Mouse (Mus musculus) kidney, postnatal 0 days (tissue): ENCODE data around the gene Arid3a. TPM values are rescaled to one million over a fixed set of nuclear protein-coding genes. Genes with fewer than 3 reads are reported as not detected.

Source experiments
- ATAC-seq: fragments of 200-750 bp; cut with Nextera tagmentation; replicated peaks from 2 replicates; pipeline ENCODE4 v1.8.0; 2017; ENCODE audit warnings: low read depth, moderate number of reproducible peaks, moderate TSS enrichment, moderate library complexity; ENCODE audit not compliant: low FRiP score
- DNase-seq: peaks from one replicate; pipeline ENCODE4 v3.0.0-alpha.2; 2016; ENCODE audit warnings: low spot score
- H3K27ac ChIP-seq: fragments of 300-500 bp; sonication (generic); 2 replicates; pipeline ENCODE4 v1.5.1; 2014; ENCODE audit warnings: mild to moderate bottlenecking
- H3K27me3 ChIP-seq: fragments of 300-500 bp; sonication (generic); 2 replicates; pipeline ENCODE4 v1.6.1; 2014; ENCODE audit warnings: low read length, mixed read lengths; ENCODE audit not compliant: insufficient read depth
- H3K36me3 ChIP-seq: fragments of 300-500 bp; sonication (generic); 2 replicates; pipeline ENCODE4 v1.6.1; 2014; ENCODE audit warnings: low read length, mixed read lengths; ENCODE audit not compliant: insufficient read depth
- H3K4me1 ChIP-seq: fragments of 300-500 bp; sonication (generic); replicated peaks from 2 replicates; pipeline ENCODE4 v1.6.1; 2014; ENCODE audit warnings: antibody characterized with exemption, low read length, mixed read lengths; ENCODE audit not compliant: insufficient read depth
- H3K4me2 ChIP-seq: fragments of 300-500 bp; sonication (generic); 2 replicates; pipeline ENCODE4 v1.6.1; 2014; ENCODE audit warnings: mild to moderate bottlenecking, low read length, moderate library complexity, mixed read lengths
- H3K4me3 ChIP-seq: fragments of 300-500 bp; sonication (generic); replicated peaks from 2 replicates; pipeline ENCODE4 v1.5.1; 2014; ENCODE audit warnings: low read depth, low read length
- H3K9ac ChIP-seq: fragments of 300-500 bp; sonication (generic); 2 replicates; pipeline ENCODE4 v1.6.1; 2014; ENCODE audit warnings: low read depth, low read length
- H3K9me3 ChIP-seq: fragments of 300-500 bp; sonication (generic); replicated peaks from 2 replicates; pipeline ENCODE4 v1.6.1; 2016; ENCODE audit warnings: low read length, inconsistent platforms, mixed read lengths
- CTCF ChIP-seq: IDR thresholded peaks from 2 replicates; pipeline ENCODE4 v1.5.1; 2016; ENCODE audit warnings: antibody characterized with exemption, low read depth, mild to moderate bottlenecking, moderate library complexity
- WGBS: fragments of 180-500 bp; shearing (Covaris S2); extraction: QIAGEN DNeasy Blood & Tissue Kit; methylation state at CpG from one replicate; pipeline ENCODE4 v1.1.7; 2014; 5-methylcytosine and 5-hydroxymethylcytosine counted together
- polyA plus RNA-seq: library from polyadenylated mRNA; unstranded; fragments of >200 nt; fragmentation: Nextera tagmentation; extraction: Ambion mirVana; gene quantifications from 2 replicates; pipeline ENCODE4 v1.2.1, GENCODE M21; 2015

The Arid3a gene
- polyA plus RNA-seq, 1 experiment from 2014 or later = 4.1 TPM

GRCm38 (mm10) chr10:79994397-79995115, 67.7 kb downstream of the Arid3a start:
- Histone ChIP-seq H3K27ac (no peak overlapping the region), H3K36me3 (peaks cover 25% of the 10 kb centered on the region; the same call in 1 of the 2 replicates), H3K4me2 (no peak overlapping the region), H3K4me1 (peaks cover 25% of the 10 kb centered on the region; the same call in 1 of the 2 replicates), H3K27me3 (no peaks in the 10 kb centered on the region), H3K9ac (no peak overlapping the region), H3K4me3 (no peak overlapping the region), H3K9me3 (no peaks in the 10 kb centered on the region)
- WGBS = 84% methylated on average over 16 of the region's 16 CpGs
- ATAC-seq (no peak), DNase-seq (no peak)
- TF ChIP-seq CTCF = no peak

DNA sequence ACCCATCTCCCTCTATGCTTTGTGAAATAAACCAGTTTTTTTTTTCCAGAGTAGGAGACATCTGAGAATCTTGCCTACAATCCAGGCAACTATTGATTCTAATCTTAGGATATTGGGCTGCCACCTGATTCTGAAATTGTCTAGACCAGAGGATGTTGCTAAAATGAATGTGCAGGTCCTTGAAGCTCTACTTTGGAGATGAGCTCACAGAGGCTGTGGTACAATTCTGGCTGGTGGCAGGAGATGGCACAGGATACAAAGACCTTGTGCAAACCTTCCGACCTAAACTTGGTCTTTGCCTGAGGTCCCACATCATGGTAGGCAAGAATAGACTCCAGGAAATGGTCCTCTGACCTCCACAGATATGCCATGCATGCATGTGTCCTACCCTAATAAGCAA, 68.8 kb downstream of the Arid3a start:
- ATAC-seq (no peak), DNase-seq (no peak)
- no peak for TF ChIP-seq CTCF
- Histone ChIP-seq H3K4me2 (no peak overlapping the region), H3K27me3 (no peaks in the 10 kb centered on the region), H3K27ac (no peak overlapping the region), H3K4me1 (peaks cover 19% of the 10 kb centered on the region; the same call in 1 of the 2 replicates), H3K9me3 (no peaks in the 10 kb centered on the region), H3K4me3 (no peak overlapping the region), H3K36me3 (peaks cover 25% of the 10 kb centered on the region; the same call in 1 of the 2 replicates), H3K9ac (no peak overlapping the region)
- WGBS = 81% methylated on average over 1 of the region's 1 CpGs

GRCm38 (mm10) chr10:79996272-79997033, 69.6 kb downstream of the Arid3a start, which contains the start of gene Abca7:
Gene Abca7 (plus strand): TSS chr10:79996494.
- WGBS = under 1% methylated on average over 34 of the region's 34 CpGs
- Histone ChIP-seq H3K36me3 (peaks cover 21% of the 10 kb centered on the region; the same call in 1 of the 2 replicates), H3K9me3 (no peaks in the 10 kb centered on the region), H3K27me3 (no peaks in the 10 kb centered on the region), H3K4me2 (peak within 1 kb of the TSS; percentile 86), H3K4me1 (peaks cover 19% of the 10 kb centered on the region; the same call in 1 of the 2 replicates), H3K9ac (peak within 1 kb of the TSS; percentile 58), H3K27ac (peak within 1 kb of the TSS; percentile 47; the same call in 1 of the 2 replicates), H3K4me3 (peak within 1 kb of the TSS; percentile 51)
- TF ChIP-seq CTCF = peak; percentile 31; the same call in 1 of the 2 replicates
- ATAC-seq (peak; percentile 86), DNase-seq (peak; percentile 96)

DNA sequence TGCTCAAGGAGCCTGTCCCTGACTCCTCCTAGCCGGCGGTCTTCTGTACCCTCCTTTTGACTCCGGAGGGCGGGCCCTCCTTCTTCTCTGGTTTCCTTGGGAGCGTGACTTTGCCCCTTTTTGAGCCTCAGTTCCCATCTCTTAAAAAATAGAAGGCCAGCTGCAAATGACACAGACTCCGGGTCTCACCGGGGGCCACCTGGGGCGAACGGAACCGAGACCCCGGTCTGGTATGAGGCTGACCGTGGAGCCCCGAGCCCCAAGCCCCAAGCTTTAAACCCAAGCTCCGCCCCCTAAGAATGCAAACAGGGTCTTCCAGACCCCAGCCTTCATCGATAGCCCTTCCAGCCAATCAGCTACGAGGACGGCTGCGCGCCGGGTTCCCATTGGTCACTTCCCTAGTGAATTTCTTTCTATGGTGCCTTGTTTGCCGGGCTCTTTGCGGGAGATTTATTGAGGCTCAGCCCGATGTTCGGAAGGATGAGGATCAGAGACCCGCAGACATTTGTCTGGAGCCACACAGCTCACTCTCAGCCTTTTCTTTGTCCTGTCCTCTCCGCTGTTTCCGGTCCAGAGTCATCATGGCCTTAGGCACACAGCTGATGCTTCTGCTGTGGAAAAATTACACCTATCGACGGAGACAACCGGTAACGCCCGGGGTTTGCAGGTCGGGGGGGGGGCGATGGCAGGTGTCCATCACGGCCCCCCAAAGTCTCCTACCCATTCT, 70.4 kb downstream of the Arid3a start:
- WGBS = under 1% methylated on average over 35 of the region's 35 CpGs
- Histone ChIP-seq H3K9ac (peak overlapping the region; percentile 58), H3K27ac (no peak overlapping the region)

DNA sequence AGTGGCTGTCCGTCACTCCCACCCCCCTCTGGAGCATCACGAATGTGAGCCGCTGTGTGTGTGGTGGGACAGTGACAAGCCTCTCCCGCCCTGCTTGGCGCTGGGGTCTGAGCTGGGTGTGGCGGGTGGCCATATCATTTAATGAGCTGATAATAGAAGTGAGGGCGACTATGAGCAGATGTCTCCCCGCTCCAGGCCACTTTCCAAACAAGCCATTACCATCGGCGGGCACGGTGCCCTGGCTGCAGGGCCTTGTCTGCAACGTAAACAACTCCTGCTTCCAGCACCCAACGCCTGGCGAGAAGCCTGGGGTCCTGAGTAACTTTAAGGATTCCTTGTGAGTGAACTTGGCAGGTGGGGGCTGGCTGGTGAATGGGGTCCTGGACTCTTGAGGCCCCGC, 71.0 kb downstream of the Arid3a start:
- 16% methylated on average over 15 of the region's 15 CpGs for WGBS
- H3K27me3 ChIP-seq = no peaks in the 10 kb centered on the region
- no peak for TF ChIP-seq CTCF
- ATAC-seq (no peak), DNase-seq (no peak)
- H3K4me1 ChIP-seq = peaks cover 19% of the 10 kb centered on the region; the same call in 1 of the 2 replicates
- no peaks in the 10 kb centered on the region for H3K9me3 ChIP-seq
- H3K4me3 ChIP-seq = peak overlapping the region; percentile 51
- H3K4me2 ChIP-seq = peak overlapping the region; percentile 86
- no peak overlapping the region for H3K27ac ChIP-seq
- H3K36me3 ChIP-seq = 0 out of 2 replicates have a peak, but pooled peaks cover 13% of the 10 kb centered on the region
- H3K9ac ChIP-seq = no peak overlapping the region

More for the DNA sequence above, 70.4 kb downstream of the Arid3a start:
- TF ChIP-seq CTCF = no peak
- peak overlapping the region; percentile 86 for H3K4me2 ChIP-seq
- ATAC-seq = peak; percentile 22; the same call in 1 of the 2 replicates
- H3K27me3 ChIP-seq = no peaks in the 10 kb centered on the region
- H3K4me3 ChIP-seq = peak overlapping the region; percentile 51
- peaks cover 19% of the 10 kb centered on the region; the same call in 1 of the 2 replicates for H3K4me1 ChIP-seq
- peaks cover 16% of the 10 kb centered on the region; the same call in 1 of the 2 replicates for H3K36me3 ChIP-seq
- DNase-seq = peak; percentile 93
- no peaks in the 10 kb centered on the region for H3K9me3 ChIP-seq

- Histone ChIP-seq H3K36me3 (no peaks in the 10 kb centered on the region), H3K4me1 (peaks cover 14% of the 10 kb centered on the region; the same call in 1 of the 2 replicates), H3K4me3 (no peak overlapping the region), H3K27me3 (no peaks in the 10 kb centered on the region), H3K9me3 (no peaks in the 10 kb centered on the region), H3K27ac (no peak overlapping the region), H3K9ac (no peak overlapping the region), H3K4me2 (no peak overlapping the region)
- no peak for ATAC-seq
- TF ChIP-seq CTCF = no peak
- DNase-seq = no peak
- 70% methylated on average over 9 of the region's 9 CpGs for WGBS
Observed at GRCm38 (mm10) chr10:80001945-80002344, 75.1 kb downstream of the Arid3a start.
